Mouse (Mus musculus): ENCODE results near the gene Trp53bp1. TPM values are rescaled to one million over a fixed set of nuclear protein-coding genes. Genes with fewer than 3 reads are reported as not detected.

Trp53bp1 gene
- polyA plus RNA-seq, 1 experiment = not detected

DNA sequence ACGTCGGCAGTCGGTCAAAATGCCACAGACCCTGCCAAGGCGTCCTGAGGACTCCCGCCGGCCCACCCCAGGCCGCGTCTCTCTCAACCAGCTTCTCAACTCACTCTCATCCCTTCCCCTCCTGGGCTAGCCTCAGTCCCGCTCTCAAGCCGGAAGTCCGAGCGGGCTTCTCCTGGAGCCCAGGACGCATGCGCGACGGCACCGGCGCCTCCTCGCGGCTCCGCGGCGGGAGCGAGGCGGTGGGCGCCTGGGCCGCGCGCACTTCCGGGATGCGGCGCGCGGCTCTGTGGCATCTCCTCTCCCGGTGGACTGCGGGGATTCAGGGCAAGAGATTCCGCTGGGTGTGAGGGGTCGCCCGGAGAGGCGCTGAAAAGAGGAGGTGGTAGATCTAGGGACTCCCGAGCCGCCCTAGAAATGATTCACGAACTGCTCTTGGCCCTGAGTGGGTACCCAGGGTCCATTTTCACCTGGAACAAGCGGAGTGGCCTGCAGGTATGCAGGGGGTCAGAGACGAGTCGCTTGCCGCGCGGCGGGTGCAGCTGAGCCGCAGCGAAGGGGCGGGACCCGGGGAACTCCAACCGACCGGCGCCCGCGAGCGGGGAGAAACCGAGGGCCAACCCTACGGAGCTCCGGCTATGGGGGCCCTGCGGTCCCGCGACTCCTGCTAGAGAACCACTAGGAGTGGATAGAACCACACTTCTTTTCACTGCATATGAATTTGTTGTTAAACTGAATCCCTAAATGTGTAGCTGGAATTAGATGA lies 100.0 kb downstream of the Trp53bp1 start, which contains the start of gene Zscan29:
Gene Zscan29, minus strand, starts transcription at position 146 of the 763 bp plus-strand sequence.
- Histone ChIP-seq H3K27ac (ENCODE audit: insufficient read depth, low read depth, low read length) (peak within 1 kb of the TSS; percentile 27; the same call in 1 of the 2 replicates), H3K4me1 (ENCODE audit: control insufficient read depth, insufficient read depth, low read length) (peaks cover 9% of the 10 kb centered on the region), H3K4me3 (ENCODE audit: insufficient read depth, low read depth, low read length) (peak within 1 kb of the TSS; percentile 68)
- TF ChIP-seq POLR2A (IDR thresholded peaks at IDR 0.05; ENCODE audit: insufficient read depth, low read depth, low read length) = peak; percentile 93
- TF ChIP-seq CTCF (IDR thresholded peaks at IDR 0.05; ENCODE audit: insufficient read depth, low read depth, low read length) = 0 out of 2 replicates have a peak, but pooled peaks have one; percentile 9
- WGBS = under 1% methylated on average over 66 of the region's 66 CpGs

DNA sequence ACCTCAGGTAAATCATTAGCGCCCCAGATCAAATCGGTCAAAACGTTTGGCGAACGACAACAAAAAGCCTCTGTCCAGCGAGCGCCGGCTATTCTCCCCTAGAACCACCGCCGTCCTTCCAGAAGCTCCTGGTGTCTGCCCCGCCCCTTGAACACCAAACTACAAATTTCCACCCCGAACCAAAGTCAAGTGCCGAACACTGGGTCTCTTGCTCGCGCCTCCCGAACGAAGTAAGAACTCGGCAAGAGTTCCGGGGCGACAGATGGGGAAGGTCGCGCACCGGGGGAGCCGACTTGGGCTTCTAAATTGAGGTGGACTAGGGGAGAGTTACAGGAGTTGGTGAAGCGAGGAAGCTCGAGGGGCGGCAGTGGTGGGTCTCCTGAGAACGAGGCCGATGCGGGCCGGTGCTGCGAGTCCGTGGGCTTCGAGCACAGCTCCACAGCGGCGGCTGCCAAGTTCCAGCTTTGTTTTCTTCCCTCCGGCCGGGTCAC lies 100.7 kb downstream of the Trp53bp1 start, which contains the start of gene Tubgcp4:
Gene Tubgcp4, plus strand, starts transcription at position 174 of the 491 bp plus-strand sequence.
- Histone ChIP-seq H3K27ac (ENCODE audit: insufficient read depth, low read depth, low read length) (peak within 1 kb of the TSS; percentile 27; the same call in 1 of the 2 replicates), H3K4me3 (ENCODE audit: insufficient read depth, low read depth, low read length) (peak within 1 kb of the TSS; percentile 68), H3K4me1 (ENCODE audit: control insufficient read depth, insufficient read depth, low read length) (peaks cover 9% of the 10 kb centered on the region)
- WGBS = under 1% methylated on average over 38 of the region's 38 CpGs
- TF ChIP-seq POLR2A (IDR thresholded peaks at IDR 0.05; ENCODE audit: insufficient read depth, low read depth, low read length) (no peak), CTCF (IDR thresholded peaks at IDR 0.05; ENCODE audit: insufficient read depth, low read depth, low read length) (no peak)

DNA sequence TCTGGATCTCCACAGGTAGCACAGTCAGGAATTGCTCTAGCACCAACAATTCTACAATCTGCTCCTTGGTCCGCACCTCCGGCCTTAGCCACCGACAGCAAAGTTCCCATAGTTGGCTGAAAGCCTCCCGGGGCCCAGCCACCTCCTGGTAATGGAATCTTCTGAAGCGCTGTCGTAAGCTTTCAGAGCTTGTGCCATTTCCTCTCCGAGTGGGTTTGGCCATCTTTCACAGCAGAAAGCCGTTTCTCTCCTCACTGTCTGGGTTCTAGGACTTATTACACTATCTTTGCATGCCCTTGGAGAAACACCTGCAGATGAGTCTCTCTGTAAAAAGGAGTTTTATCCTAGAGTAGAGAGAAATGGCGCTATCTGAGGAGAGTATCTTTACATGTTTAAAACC lies 101.3 kb downstream of the Trp53bp1 start:
- no peak for TF ChIP-seq POLR2A (IDR thresholded peaks at IDR 0.05; ENCODE audit: insufficient read depth, low read depth, low read length)
- 3% methylated on average over 9 of the region's 9 CpGs for WGBS
- Histone ChIP-seq H3K27ac (ENCODE audit: insufficient read depth, low read depth, low read length) (no peak overlapping the region), H3K4me1 (ENCODE audit: control insufficient read depth, insufficient read depth, low read length) (peaks cover 9% of the 10 kb centered on the region), H3K4me3 (ENCODE audit: insufficient read depth, low read depth, low read length) (peak overlapping the region; percentile 33)

DNA sequence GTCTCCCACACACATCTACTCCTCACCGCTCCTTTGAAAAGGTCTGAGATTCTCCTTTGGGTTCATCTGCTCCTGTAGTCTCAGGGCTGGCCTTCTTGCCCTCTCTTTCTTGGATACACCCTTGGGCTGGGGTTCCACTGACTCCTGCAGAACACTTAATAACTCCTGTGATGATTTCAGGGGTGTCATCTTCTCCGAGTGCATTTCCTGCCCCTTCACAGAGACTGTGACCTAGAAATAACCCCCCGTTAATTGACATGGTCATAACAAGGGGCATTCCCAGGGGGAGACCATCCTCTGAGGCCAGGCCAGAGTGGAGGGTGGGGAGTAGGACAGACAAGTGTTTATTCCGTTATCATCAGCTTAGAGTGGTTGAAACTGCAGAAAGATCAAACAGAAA lies 102.0 kb downstream of the Trp53bp1 start:
- Histone ChIP-seq H3K4me3 (ENCODE audit: insufficient read depth, low read depth, low read length) (no peak overlapping the region), H3K27ac (ENCODE audit: insufficient read depth, low read depth, low read length) (no peak overlapping the region), H3K4me1 (ENCODE audit: control insufficient read depth, insufficient read depth, low read length) (peaks cover 9% of the 10 kb centered on the region)
- WGBS = 41% methylated on average over 4 of the region's 4 CpGs
- TF ChIP-seq CTCF (IDR thresholded peaks at IDR 0.05; ENCODE audit: insufficient read depth, low read depth, low read length) (no peak), POLR2A (IDR thresholded peaks at IDR 0.05; ENCODE audit: insufficient read depth, low read depth, low read length) (no peak)

DNA sequence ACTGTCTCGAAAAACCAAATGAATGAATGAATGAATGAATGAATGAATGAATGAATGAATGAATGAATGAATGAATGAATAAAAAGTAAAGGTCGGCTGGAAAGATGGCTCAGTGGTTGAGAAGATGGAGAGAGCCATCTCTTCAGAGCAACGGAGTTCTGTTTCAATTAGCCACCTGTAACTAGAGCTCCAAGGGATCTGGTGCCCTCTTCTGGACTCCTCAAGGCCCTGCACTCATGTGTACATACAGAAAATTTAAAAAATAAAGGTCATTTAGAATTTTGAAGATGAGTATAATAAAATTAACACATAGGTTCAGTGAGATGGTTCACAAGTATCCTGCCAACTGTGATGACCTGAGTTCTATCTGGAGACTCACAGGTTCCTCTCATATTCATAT lies 118.1 kb downstream of the Trp53bp1 start:
- H3K4me1 ChIP-seq (ENCODE audit: control insufficient read depth, insufficient read depth, low read length) = no peaks in the 10 kb centered on the region
- TF ChIP-seq CTCF (IDR thresholded peaks at IDR 0.05; ENCODE audit: insufficient read depth, low read depth, low read length) (no peak), POLR2A (IDR thresholded peaks at IDR 0.05; ENCODE audit: insufficient read depth, low read depth, low read length) (no peak)
- no peak overlapping the region for H3K4me3 ChIP-seq (ENCODE audit: insufficient read depth, low read depth, low read length)
- 87% methylated on average over 3 of the region's 3 CpGs for whole genome bisulfite sequencing
- no peak overlapping the region for H3K27ac ChIP-seq (ENCODE audit: insufficient read depth, low read depth, low read length)

DNA sequence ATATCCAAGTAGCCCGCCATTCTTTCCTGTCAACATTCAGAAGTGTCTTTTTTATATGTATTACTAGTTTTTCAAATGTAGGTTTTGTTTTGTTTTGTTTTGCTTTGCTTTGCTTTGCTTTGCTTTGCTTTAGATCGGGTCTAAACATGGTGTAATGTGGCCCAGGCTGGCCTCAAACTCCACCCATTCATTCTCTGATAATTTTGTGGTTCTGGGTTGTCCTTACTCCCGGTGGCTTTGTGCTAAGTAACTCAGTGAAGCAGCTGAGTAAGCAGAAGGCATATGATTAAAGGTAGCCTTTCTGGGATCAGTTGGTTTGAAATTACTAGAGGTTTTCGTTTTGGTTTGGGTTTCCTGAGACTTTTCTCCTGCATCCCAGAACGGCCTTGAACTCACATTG lies 121.5 kb downstream of the Trp53bp1 start:
- Histone ChIP-seq H3K4me1 (ENCODE audit: control insufficient read depth, insufficient read depth, low read length) (no peaks in the 10 kb centered on the region), H3K27ac (ENCODE audit: insufficient read depth, low read depth, low read length) (no peak overlapping the region), H3K4me3 (ENCODE audit: insufficient read depth, low read depth, low read length) (no peak overlapping the region)
- WGBS = 90% methylated on average over 5 of the region's 5 CpGs
- TF ChIP-seq CTCF (IDR thresholded peaks at IDR 0.05; ENCODE audit: insufficient read depth, low read depth, low read length) (no peak), POLR2A (IDR thresholded peaks at IDR 0.05; ENCODE audit: insufficient read depth, low read depth, low read length) (no peak)

Other genes starting within 250 kb of the Trp53bp1 start
- not detected in 2 replicates for gene Epb42, start 234.3 kb downstream of the Trp53bp1 start, polyA plus RNA-seq (2012; ENCODE audit: insufficient read depth, insufficient read length, low replicate concordance, missing spikeins)
- not detected in 2 replicates for gene Tgm5, start 185.6 kb downstream of the Trp53bp1 start, polyA plus RNA-seq (2012; ENCODE audit: insufficient read depth, insufficient read length, low replicate concordance, missing spikeins)
- gene Tgm7, start 161.6 kb downstream of the Trp53bp1 start, polyA plus RNA-seq (2012; ENCODE audit: insufficient read depth, insufficient read length, low replicate concordance, missing spikeins) = not detected in 2 replicates
- not detected in 2 replicates for gene Adal, start 131.0 kb downstream of the Trp53bp1 start, polyA plus RNA-seq (2012; ENCODE audit: insufficient read depth, insufficient read length, low replicate concordance, missing spikeins)
- gene Lcmt2, start 130.8 kb downstream of the Trp53bp1 start, polyA plus RNA-seq (2012; ENCODE audit: insufficient read depth, insufficient read length, low replicate concordance, missing spikeins) = not detected in 2 replicates
- 263 TPM in 1 of 2 replicates, not detected in the other for gene Tubgcp4, start 100.8 kb downstream of the Trp53bp1 start, polyA plus RNA-seq (2012; ENCODE audit: insufficient read depth, insufficient read length, low replicate concordance, missing spikeins)
- not detected in 2 replicates for gene Zscan29, start 100.3 kb downstream of the Trp53bp1 start, polyA plus RNA-seq (2012; ENCODE audit: insufficient read depth, insufficient read length, low replicate concordance, missing spikeins)
- gene Map1a, start 18.2 kb upstream of the Trp53bp1 start, polyA plus RNA-seq (2012; ENCODE audit: insufficient read depth, insufficient read length, low replicate concordance, missing spikeins) = 93.5 and 210 TPM in 2 replicates
- gene Ppip5k1, start 84.0 kb upstream of the Trp53bp1 start, polyA plus RNA-seq (2012; ENCODE audit: insufficient read depth, insufficient read length, low replicate concordance, missing spikeins) = 355 TPM in 1 of 2 replicates, not detected in the other
- gene Ckmt1, start 86.3 kb upstream of the Trp53bp1 start, polyA plus RNA-seq (2012; ENCODE audit: insufficient read depth, insufficient read length, low replicate concordance, missing spikeins) = not detected in 2 replicates
- gene Strc, start 115.8 kb upstream of the Trp53bp1 start, polyA plus RNA-seq (2012; ENCODE audit: insufficient read depth, insufficient read length, low replicate concordance, missing spikeins) = not detected in 2 replicates
- gene Pdia3, start 142.4 kb upstream of the Trp53bp1 start, polyA plus RNA-seq (2012; ENCODE audit: insufficient read depth, insufficient read length, low replicate concordance, missing spikeins) = 166 and 331 TPM in 2 replicates
- not detected in 2 replicates for gene Catsper2, start 142.4 kb upstream of the Trp53bp1 start, polyA plus RNA-seq (2012; ENCODE audit: insufficient read depth, insufficient read length, low replicate concordance, missing spikeins)
- not detected in 2 replicates for gene Ell3, start 172.9 kb upstream of the Trp53bp1 start, polyA plus RNA-seq (2012; ENCODE audit: insufficient read depth, insufficient read length, low replicate concordance, missing spikeins)
- gene Serf2, start 177.8 kb upstream of the Trp53bp1 start, polyA plus RNA-seq (2012; ENCODE audit: insufficient read depth, insufficient read length, low replicate concordance, missing spikeins) = not detected in 2 replicates
- 611 TPM in 1 of 2 replicates, not detected in the other for gene Hypk, start 181.9 kb upstream of the Trp53bp1 start, polyA plus RNA-seq (2012; ENCODE audit: insufficient read depth, insufficient read length, low replicate concordance, missing spikeins)
- gene Serinc4, start 185.4 kb upstream of the Trp53bp1 start, polyA plus RNA-seq (2012; ENCODE audit: insufficient read depth, insufficient read length, low replicate concordance, missing spikeins) = not detected in 2 replicates
- not detected in 2 replicates for gene Mfap1b, start 202.7 kb upstream of the Trp53bp1 start, polyA plus RNA-seq (2012; ENCODE audit: insufficient read depth, insufficient read length, low replicate concordance, missing spikeins)
- gene Mfap1a, start 235.3 kb upstream of the Trp53bp1 start, polyA plus RNA-seq (2012; ENCODE audit: insufficient read depth, insufficient read length, low replicate concordance, missing spikeins) = not detected in 2 replicates
- not detected in 2 replicates for gene Wdr76, start 235.3 kb upstream of the Trp53bp1 start, polyA plus RNA-seq (2012; ENCODE audit: insufficient read depth, insufficient read length, low replicate concordance, missing spikeins)

All from olfactory bulb, adult 2 months (tissue).